Mouse (Mus musculus): ENCODE data around the gene Btf3l4. TPM values are rescaled to one million over a fixed set of nuclear protein-coding genes. Genes with fewer than 3 reads are reported as not detected.

The Btf3l4 gene
- 10 to 100 TPM; 75.5 to 84.6 TPM for total RNA-seq (2021)
- long read RNA-seq, experiment 1, transcript Btf3l4-204 (6 exons, 3,141 nt): major isoform, 122 of 150 reads
- long read RNA-seq, experiment 1, transcript Btf3l4-203 (6 exons, 1,033 nt): minor isoform, 21 of 150 reads
- long read RNA-seq, experiment 1, partial matches to known transcripts: 2 of 150 reads
- long read RNA-seq, experiment 1, other reads (novel, unspliced or antisense): 3 of 150 reads
- long read RNA-seq, experiment 2, transcript Btf3l4-203 (6 exons, 1,033 nt): minor isoform, 27 of 111 reads
- long read RNA-seq, experiment 2, transcript Btf3l4-204 (6 exons, 3,141 nt): major isoform, 80 of 111 reads
- long read RNA-seq, experiment 2, partial matches to known transcripts: 1 of 111 reads
- long read RNA-seq, experiment 2, other reads (novel, unspliced or antisense): 1 of 111 reads

- intact Hi-C loops (cut with DNase I): loop anchor here (5.0 kb wide), 1 partner anchor 51 kb away; the partner anchor contains the start of gene Zfyve9
- peak; percentile 91 for DNase-seq
Measured at GRCm38 (mm10) chr4:108832916-108833827, at the start of gene Btf3l4. Gene Btf3l4 (minus strand): TSS chr4:108833614.

DNA sequence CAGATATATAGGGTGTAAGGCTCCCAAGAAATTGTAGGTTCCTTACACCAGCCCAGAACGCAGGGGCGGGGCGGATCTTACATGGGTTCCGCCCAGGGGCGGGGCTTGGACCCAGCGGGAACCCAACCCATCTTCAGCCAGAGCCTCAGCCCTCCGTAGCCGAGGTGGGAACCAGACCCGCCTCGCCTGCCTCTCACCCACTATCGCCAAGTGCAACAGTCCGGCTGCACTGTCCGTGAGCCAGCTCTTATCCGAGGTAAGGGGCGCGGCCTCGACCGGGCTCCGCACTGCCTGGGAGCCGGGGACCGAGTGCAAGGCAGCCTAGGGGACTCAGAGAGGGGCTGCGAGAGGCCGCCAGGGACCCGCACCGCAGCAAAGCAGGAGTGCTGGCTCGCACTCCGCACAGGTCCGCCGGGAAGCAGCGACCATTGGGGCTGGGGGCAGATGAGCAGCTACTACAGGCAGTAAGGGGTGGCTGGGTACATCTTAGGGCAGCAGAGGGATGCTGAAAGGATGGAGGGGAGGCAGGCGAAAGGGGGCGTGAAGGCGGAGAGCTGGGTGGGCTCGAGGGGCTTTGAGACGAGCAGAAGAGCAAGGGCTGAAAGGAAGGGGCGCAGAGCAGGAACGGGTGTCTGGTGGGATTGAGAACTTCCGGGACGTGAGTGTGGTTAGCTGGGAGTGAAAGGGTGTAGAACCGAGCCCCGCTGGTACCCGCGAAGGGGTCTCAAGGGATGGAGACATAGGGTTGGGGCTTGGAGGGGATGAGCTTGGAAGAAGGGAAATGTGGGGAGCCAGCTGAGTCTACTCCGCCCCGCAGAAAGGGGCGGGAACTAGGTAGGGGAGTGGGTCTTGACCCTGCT, 45.8 kb upstream of the Btf3l4 start, which contains the start of gene Rab3b:
Gene Rab3b, plus strand, starts transcription at position 101 of the 860 bp plus-strand sequence.
- intact Hi-C loops (cut with DNase I): no loop called here

DNA sequence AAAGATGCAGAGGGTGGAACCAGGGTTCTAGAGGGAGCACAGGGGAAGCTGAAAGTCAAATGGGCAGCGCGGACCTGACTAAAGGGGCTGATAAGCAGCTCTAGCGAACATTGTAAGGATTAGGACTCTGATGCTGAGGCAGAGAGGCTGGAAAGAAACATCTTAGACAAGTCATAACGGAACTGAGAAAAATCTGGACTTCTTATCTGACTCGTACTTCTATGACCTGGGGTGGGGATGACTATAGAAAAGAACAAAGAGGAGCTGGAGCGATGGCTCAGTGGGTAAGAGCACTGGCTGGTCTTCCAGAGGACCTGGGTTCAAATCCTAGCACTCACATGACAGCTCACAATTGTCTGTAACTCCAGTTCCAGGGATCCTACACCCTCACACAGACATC, 44.5 kb upstream of the Btf3l4 start:
- DNase-seq: no peak
- intact Hi-C loops (cut with DNase I): no loop called here

More for the DNA sequence above, 45.8 kb upstream of the Btf3l4 start, which contains the start of gene Rab3b:
- peak; percentile 47 to 50 for DNase-seq

GRCm38 (mm10) chr4:108873746-108874145, 40.3 kb upstream of the Btf3l4 start:
- DNase-seq: no peak
- intact Hi-C loops (cut with DNase I): loop anchor here (5.0 kb wide), 1 partner anchor 164 kb away; no protein-coding TSS in a partner anchor

- peak; percentile 78 to 91 for DNase-seq
- intact Hi-C loops (cut with DNase I): loop anchor here (1.0 to 5.0 kb wide), 3 partner anchors 106 to 295 kb away; no protein-coding TSS in a partner anchor
Measured at GRCm38 (mm10) chr4:108869730-108870374, 36.4 kb upstream of the Btf3l4 start.

- no peak for DNase-seq
- intact Hi-C loops (cut with DNase I): no loop called here
Measured at GRCm38 (mm10) chr4:108866806-108867205, 33.4 kb upstream of the Btf3l4 start.

DNA sequence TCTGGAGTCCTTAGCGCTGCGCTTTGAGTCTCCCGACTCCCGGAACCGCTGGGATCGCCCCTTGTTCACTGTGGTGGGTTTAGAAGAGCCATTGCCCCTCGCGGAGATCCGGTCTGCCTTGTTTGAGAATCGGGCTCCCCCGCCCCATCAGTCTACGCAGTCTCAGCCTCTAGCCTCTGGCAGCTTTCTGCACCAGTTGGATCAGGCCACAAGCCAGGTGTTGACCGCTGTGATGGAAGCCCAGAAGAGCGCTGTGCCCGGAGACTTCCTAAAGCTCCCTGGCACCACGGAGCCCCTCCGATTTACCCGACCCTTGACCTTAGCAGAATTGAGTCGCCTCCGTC, 15.1 kb upstream of the Btf3l4 start, which contains the start of gene A730015C16Rik:
Gene A730015C16Rik, minus strand, starts transcription at position 115 of the 344 bp plus-strand sequence.
- DNase-seq: no peak
- intact Hi-C loops (cut with DNase I): no loop called here

DNA sequence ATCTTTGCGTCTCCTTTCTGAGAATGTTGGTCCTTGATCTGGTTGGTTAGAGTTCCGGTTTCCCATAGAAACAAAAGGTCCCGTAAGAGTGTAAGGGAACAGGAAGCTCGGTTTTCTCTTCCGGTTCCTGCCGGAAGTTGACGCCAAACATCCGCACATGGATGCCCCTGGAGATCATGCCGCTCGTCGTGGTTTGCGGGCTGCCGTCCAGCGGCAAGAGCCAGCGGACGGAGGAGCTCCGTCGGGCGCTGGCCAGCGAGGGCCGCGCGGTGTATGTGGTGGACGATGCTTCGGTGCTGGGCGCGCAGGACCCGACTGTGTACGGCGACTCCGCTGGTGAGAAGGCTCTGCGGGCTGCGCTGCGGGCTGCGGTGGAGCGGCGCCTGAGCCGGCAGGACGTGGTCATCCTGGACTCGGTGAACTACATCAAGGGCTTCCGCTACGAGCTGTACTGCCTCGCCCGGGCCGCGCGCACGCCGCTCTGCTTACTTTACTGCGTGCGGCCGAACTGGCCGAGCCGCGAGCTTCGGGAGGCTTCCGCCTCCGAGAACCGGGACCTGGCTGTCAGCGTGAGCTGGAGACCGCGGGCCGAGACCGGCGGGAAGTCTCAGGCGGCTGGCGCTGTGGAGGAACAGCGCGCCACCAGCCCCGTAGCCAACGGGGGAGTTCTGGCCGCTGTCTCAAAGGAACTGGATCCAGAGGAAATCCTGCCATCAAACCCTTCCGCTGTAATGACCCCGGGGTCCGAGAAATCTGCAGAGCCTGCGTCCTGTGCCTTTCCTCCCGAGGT, 14.5 kb upstream of the Btf3l4 start, which contains the start of gene Kti12:
Gene Kti12, plus strand, starts transcription at position 71 of the 790 bp plus-strand sequence.
- intact Hi-C loops (cut with DNase I): loop anchor here (1.0 kb wide), 1 partner anchor 13 kb away; no protein-coding TSS in a partner anchor

DNA sequence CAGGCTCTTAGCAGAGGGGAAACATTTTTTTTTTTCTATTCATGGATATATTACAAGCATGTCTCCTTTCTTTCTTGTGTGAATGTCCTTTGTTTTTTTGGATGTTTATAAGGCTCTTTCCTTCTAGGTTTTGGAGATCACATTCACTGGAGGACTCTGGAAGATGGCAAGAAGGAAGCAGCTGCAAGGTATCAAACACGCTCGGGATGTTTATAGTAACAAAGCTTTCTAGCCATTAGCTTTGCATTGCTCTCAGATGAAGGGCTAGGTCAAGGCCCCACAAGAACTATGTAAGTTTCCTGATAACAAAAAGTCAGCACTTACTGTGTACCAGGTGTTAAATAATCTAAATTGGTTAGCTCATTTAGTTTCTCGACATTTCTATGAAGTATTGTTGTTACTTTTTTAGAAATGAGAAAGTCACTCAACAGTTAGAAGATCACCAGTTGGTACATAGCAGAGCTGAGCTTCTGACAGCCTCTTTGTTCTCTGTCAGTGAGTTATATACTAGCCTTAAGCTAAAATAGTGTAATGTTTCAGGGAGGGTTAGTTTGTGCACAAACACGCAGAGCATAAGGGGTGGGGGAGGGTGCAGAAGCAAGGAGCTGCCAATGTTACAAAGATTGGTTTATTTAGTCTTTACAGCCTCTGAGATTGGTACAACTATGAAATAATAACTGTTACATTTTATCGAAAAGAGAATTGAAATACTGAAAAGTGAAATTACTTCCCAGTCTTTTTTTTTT, 12.6 kb upstream of the Btf3l4 start:
- intact Hi-C loops (cut with DNase I): no loop called here
- DNase-seq: no peak

More for the DNA sequence above, 14.5 kb upstream of the Btf3l4 start, which contains the start of gene Kti12:
- DNase-seq: peak; percentile 78 to 84

GRCm38 (mm10) chr4:108843336-108843735, 9.9 kb upstream of the Btf3l4 start:
- intact Hi-C loops (cut with DNase I): no loop called here
- DNase-seq: no peak

DNA sequence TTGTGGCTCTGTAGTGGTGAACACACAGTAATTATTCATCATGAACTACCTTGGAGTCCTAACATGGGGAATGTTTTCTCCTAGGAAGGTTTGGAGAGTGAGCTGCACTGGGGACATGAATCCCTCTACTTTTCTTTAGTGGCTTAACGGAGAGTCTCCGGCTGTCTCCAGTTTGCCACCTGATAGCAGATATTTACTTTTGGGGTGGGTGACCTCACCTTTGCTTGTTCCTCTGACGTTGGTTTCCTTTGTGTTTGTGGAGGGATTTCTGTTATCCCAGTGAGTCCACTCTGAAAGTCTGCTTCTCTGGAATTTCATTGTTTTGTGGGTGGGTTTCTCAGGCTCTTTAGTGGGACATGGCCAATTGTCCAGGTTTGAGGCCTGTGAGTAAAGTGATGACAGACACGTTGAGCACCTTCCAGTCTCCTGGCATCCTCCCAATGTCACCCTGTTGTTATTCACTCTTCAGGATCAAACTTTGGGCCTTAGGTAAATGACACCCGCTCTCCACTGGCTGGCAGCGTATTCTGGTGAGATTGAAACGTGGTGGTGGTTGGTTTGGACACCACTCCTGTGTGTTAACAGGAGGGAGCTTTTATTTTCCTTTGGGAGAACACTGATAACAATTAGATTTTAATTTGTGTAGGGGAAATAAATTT, 8.6 kb upstream of the Btf3l4 start:
- intact Hi-C loops (cut with DNase I): no loop called here
- DNase-seq: no peak

DNA sequence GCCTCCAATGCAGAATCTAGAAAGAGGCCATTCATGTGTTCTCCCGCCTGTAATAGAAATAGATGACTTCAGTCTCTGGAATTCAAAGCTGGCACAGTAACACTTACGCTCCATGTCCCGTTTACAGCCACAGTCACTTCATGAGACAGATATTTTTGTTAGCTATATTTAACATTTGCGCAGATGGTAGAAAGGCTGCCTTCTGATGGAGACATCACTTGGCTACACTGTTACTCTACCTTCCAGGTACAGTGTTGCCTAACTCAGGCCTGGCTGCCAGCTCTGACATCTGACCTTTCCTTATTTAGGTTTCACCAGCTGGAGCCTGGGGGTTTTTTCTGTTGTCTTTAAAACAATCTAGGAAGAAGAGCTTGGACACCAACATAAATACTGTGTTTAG, 4.6 kb upstream of the Btf3l4 start:
- peak in 1 of 2 experiments; percentile 6 for DNase-seq
- intact Hi-C loops (cut with DNase I): no loop called here

DNA sequence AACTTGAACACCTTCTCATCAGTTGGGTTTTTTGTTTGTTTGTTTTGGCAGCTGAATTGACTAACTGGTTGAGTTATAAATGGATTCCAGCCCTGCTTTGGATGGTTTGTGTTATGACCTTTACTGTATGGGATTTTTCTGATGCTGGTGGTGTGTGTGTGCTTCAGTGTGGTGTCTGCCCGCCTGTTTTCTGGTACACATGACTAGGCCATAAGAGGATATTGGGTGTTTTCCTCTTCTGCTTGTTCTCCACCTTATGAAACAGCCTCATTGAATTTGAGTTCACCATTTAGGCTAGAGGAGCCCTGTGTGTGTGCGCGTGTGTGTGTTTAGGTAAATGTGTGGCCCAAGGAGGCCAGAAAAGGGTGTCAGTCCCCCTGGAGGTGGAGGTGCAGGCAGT, 2.1 kb upstream of the Btf3l4 start:
- DNase-seq: no peak
- intact Hi-C loops (cut with DNase I): loop anchor here (1.0 kb wide), 1 partner anchor 12 kb away; the partner anchor contains the start of gene Kti12

DNA sequence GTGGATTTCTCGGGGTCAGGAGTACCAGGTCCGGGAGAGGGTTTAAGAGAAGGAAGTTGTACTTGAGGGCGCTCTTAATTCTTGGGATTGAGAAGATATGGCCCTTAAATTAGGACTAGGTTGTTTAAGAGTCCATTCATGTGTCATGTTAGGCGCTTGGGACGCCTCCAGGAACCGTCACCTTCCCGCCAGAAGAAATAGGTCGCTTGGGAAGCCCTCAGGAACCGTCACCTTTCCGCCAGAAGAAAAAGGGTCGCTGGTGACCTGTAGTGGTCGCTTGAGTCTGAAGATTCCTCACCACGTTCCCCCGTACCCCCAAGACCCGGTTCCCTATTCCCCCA, 1.5 kb upstream of the Btf3l4 start:
- DNase-seq: peak; percentile 12 to 17
- intact Hi-C loops (cut with DNase I): loop anchor here (1.0 to 5.0 kb wide), 2 partner anchors 12 to 53 kb away; partner anchors contain the start of genes Kti12 and Zfyve9

DNA sequence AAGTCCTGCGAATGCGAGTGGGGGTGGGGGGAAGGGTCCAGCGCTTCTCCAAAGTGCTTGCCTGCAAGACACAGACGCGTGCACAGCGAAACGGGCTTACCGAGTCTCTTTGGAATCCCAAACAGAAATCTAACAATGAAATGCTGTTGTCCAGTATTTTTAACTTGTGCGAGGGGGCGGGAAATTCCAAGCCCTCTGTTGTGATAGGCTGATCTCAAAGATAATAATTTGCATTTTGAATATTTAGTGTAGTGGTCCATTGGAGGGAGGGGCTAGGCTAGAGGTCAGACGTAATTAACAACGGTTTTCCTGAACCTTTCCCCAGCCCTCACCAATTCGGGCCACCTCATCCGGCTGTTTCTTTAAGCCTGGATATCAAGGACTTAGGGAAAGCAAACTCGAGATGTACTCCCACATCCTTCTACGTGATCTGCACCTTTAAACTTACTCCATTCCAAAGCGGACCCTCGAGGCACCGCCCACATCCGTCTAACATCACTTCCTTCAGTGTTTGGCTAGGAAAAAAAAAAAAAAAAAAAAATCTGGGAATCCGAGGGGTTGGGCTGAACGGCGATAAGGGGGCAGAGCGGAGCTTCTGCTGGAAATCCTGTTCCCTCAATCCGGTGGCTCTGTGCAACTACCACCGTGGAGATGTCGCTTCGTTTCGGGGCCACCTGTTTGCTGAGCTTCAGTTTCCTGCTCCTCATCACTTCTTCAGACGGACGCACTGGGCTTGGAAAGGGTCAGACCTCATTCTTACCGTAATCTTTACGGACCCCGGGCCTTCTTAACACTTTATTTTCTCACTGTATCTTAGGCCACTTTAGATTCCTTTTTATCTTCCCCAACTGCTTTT, 929 bp upstream of the Btf3l4 start, which contains the start of gene Txndc12:
Gene Txndc12, plus strand, starts transcription at position 487 of the 856 bp plus-strand sequence.
- intact Hi-C loops (cut with DNase I): loop anchor here (5.0 kb wide), 1 partner anchor 52 kb away; the partner anchor contains the start of gene Zfyve9
- peak; percentile 82 to 83 for DNase-seq

DNA sequence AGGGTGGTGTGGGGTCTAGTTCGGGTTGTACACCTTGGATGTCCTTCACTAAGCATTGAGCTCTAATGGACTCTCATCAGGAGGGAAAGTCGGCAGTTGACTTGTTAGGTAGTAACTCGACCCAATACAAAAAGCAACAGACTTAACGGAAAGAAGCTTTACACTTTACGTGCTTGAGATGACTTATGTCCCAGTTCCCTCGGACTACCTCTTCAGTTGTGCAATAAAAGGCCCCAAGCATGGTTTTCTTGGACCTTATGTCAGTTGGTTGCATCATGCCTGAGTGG, 357 bp upstream of the Btf3l4 start:
- no peak for DNase-seq
- intact Hi-C loops (cut with DNase I): loop anchor here (5.0 kb wide), 1 partner anchor 51 kb away; the partner anchor contains the start of gene Zfyve9

Measured in heart, postnatal 14 days (tissue).